Mouse (Mus musculus) left cerebral cortex, adult 18-20 months (tissue): ENCODE measurements at regions not wholly inside any gene's neighbourhood (a gene's known extent, or its start where the extent isn't known, plus 50 kb on each side); places are given as distances from the start of the nearest gene placed in this dataset.

Experiments
- DNase-seq, 2 experiments: peaks; one replicate each; pipeline ENCODE4 v3.0.0; 2021 to 2022; ENCODE audit warnings: low spot score in 2 of 2, mixed read lengths in 1 of 2

DNA sequence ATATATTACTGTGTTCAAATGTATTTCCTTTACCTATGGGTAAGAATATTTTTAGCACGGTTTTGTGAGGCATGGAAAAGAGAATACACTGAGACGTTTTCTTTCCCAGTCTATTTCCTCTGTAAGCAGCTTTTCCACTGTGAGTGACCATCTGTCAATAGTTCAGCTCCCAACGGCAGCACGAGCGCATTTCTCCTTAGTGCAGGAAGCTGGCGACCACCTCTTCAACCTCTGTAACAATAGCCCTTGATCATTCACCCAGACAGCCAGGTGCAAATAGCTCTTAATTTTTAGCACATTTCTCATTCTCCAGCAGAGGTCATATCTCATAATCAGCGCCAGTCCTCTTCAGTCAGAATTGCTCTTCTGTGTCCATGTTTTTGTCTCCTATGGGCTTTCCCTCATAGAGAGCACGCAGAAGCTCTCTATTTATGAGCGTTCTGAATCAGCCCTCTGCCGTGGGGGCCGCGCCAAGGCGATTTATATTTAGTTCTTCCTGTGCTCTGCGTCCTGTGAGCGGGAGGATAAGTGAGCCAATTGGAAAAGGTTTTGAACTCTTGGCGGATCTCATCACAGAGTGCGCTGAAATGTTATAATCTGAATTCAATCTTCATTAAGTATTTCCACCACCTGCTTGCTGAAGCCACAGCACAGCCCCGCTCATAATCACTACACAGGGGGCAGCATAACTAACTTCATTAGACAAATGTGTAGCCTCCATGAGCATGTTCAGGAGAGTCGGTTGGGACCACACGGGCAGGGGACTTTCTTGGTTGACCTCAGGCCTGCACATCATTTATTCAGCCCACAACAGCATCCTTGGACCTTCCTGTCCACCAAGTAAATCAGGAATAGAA is 171.3 kb upstream of the Slc24a2 start:
- peak; percentile 52 to 57 for DNase-seq

GRCm38 (mm10) chr4:87386835-87387234 is 156.6 kb upstream of the Slc24a2 start:
- DNase-seq = no peak

DNA sequence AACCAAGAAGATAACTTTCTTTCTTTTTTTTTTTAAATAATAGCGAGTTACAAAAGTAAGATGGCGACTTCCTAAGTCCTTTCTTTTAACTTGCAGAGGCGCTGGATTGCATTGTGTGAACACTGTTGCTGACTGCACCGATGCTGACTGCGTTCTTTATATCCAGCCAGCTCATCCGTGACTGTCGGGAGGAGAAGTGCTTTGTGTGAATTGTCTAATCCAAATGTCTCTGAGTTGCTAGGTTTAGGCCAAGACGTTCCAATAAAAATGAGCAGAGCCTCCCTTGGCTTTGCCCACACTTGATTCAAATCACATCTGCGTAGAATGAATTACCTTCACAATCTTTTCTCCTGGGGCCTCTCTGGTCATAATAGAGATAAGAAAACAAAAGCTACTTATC is 156.0 kb upstream of the Slc24a2 start:
- DNase-seq = no peak

DNA sequence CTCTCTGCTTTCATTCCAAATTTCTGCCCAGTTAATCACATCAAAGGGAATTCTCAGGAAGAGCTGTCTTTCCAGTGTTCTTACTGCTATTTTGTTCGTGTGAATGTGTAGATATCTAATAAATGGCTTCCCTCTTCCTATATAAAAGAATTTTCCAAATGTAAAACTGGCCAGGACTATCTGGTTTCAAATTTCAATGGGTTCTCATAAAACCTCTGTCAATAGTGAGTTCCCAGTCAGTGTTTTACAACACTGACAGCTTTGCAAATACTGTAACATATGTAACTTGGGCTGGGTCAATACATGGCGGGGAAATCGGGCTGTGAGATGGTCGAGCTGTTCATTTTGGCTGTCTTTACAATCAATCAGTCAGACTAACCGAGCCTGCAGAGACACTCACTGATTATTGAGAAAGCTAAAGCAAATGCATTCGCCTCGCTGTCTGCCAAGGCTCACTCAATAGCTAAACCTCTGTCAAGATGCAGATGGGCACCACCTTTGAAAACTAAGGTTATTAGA is 155.0 kb upstream of the Slc24a2 start:
- DNase-seq = no peak

DNA sequence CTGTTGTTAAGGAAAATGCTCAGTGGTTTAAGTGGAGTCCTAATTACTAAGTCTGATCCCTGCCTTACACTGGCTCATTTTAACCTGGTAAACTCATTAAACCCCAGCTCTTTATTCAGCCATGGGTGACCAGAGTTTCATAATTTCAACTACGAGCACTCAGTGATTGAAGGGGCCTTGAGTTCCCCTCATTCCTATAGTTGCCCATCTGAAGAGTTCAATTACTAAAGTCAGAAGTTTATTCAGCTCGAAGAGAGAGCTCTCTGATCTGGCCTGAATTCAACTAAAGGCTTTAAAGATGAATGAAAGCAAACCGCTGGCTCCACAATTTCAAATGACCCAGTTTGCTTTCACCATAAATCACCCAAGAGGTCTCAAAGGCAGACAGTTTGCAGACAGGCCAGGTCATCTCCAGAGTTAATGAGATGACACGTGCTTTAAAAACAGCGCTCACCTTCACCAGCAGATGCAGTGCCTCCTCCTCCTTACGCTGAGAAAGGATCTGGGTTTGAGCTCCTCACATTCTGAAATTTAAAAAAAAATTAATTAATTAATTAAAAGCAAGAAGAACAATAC is 154.3 kb upstream of the Slc24a2 start:
- no peak for DNase-seq

DNA sequence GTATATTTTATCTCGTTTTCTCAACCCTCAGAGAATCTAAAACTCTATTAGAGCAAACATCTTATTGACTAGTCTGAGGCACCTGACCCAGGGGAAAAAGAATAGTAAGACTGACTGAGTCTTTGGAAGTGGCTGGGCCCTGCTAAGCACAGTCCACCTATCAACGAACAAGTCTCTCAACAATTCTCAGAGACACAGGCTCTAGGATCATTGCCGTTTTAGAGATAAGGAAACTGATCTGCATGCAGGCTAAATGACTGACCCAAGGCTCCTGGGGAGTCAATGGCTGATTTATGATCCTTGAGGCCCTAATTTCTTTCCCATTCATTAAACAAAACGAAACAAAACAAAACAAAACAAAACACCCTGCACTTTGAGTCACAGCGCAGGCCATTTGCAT is 150.4 kb upstream of the Slc24a2 start:
- no peak for DNase-seq

- no peak for DNase-seq
Observed at GRCm38 (mm10) chr4:87379516-87380173, 149.4 kb upstream of the Slc24a2 start.

DNA sequence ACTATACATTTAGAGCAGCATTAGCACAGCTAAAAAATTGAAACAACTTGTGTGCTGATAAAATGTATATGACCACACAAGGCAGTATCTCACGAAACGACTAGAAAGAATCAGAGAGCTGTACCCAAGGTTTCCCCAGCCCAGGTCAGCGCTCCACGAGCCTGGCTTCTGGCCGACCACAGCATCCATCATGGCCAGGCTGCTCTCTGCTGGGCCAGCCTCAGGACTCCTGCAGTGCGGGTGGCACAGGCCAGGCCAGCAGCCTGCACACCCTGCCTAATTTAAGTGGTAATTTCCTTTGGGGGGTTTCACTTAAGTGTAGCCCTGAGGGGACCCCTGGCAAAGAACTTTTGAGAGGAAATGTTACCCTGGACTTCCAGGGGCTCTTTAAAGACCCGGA is 141.7 kb upstream of the Slc24a2 start:
- no peak for DNase-seq

DNA sequence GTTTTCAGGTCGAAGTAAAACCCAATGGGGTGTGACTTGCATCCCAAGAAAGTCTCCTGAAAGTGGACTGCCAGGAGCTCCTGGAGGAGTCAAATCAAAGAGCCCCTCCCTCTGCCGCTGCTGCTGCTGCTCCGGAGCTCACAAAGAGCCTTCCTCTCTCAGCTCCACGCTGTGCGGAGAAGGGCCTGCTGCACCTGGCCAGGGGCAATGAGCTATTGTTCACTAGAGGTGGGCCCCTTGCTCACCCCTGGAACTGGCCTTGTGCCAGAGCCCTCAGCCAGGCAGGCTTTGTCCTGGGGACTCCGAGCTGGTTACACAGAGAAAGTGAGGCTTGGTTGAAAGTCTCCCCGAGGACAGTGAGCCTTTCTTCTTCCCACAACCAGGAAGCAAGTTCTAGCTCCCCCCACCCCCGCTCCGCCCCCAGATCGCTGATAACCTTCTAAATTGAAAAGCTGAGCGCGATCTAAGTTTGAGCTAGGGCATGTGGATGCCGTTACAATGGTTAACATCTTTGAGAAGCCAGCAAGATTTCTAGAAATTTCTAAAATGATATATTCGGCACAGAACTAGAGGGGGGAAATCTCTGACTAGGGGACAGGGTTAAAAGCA is 139.5 kb upstream of the Slc24a2 start:
- no peak for DNase-seq

DNA sequence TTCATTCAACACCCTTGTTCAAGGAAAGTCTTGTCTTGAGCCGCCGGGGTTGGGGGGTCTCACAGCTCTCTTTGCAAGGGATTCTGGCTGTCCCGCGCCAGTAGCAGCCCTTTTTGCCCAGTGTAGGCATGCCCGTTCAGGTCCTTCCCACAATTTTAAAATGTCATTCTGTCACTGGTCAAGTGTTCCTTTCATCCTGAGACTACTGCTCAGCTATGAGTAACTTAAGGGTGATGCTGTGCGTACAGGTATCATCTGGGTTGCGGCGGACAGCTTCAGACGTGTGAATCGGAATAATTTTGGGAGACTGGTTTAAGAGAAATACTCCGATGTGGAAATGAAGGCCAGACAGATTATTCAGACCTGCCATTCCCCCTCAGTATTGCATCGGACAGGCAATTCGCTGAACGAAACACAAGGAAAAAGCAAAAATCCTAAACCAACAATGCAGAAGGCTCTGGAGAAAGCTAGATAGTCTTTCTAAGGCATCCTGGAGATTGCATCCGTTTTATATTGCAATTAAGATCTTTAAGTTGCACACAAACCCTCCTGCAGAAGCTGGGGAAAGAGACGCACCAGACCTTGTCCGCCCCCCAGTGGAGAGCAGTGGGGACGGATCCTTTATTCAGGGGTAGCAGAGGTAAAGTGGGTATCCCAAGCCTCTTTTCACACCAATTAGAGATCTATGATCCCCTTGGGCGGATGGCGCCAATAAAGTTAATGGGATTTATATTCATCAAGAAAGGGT is 138.3 kb upstream of the Slc24a2 start:
- DNase-seq = peak; percentile 64 to 68

DNA sequence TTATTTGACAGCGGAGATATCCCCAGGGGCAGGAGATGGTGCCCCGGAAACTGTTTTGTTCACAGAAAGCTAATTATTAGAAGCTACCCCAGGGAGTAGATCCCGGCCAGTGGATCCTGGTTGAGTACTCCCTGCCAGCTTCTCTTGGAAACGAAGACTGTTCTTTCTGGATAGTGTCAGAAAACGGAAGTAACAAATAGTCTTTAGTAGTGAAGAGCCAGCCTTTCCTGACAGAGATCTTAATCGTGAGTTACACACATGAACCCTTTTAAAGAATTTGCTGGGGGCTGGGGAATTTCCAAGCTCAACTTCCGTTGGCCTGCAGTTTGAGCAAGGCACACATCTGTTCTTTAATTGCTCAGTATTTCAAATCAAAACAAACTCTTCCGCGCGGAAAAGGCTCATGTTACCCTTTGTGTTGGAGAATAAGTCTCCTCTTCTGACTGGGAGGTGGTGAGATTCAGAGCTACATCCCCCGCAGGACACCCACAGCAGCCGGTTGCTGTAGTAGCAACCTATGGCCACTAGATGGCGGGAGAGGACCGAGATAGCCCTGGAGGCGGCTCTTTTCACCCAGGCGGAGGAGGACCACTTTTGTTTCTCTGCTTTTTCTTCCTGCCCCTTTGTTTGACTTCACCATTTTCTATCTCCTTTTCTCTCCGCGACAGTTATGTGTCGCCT is 137.6 kb upstream of the Slc24a2 start:
- DNase-seq = peak; percentile 80 to 86

DNA sequence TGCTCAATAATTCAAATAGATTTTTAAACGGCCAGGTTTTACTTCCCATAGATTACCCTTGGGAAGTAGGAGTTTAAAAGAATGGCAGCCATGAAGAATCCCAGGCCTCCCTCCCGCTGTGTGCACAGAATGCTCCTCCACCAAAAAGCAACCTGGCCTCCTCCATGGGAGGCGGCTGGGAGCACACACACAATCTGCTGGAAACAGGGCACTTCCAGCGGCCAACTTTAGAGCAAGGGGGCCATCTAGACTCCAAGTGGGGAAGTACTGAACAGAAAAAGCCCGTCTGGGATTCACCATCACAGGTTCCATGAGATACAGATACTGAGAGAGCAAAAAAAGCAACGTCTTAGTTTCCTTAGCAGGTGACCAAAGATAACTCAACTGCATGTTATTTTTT is 131.9 kb upstream of the Slc24a2 start:
- peak; percentile 63 to 73 for DNase-seq

DNA sequence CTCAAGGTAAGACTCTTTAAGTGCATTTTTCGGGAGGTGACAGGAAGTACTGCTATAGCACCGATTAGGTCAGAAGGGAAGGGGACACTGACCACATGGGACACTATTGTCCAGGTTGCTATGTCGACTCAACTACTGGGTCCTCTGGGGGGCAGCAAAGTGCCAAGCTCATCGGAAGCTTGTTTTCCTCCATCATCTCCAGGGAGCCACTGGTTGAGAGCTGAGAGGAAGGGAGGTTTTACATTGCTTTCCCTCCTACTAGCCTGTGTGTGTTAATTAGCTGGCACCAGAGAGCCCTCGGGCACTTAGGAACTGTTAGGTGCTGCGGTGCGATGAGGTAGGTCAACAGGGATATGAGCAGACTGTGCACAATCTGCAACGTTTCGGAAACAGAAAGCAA is 129.2 kb upstream of the Slc24a2 start:
- peak; percentile 66 to 67 for DNase-seq

DNA sequence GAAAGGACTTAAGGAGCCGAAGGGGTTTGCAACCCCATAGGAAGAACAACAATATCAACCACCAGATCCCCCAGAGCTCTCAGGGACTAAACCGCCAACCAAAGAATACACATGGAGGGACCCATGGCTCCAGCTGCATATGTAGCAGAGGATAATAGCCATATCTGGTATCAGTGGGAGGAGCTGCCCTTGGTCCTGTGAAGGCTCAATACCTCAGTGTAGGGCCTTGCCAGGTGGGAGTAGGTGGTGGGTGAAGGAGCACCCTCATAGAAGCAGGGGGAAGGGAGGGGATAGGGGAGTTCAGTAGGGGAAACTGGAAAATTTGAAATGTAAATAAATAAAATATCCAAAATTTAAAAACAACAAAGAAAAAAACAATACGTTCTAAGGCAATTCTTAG is 128.7 kb upstream of the Slc24a2 start:
- no peak for DNase-seq

DNA sequence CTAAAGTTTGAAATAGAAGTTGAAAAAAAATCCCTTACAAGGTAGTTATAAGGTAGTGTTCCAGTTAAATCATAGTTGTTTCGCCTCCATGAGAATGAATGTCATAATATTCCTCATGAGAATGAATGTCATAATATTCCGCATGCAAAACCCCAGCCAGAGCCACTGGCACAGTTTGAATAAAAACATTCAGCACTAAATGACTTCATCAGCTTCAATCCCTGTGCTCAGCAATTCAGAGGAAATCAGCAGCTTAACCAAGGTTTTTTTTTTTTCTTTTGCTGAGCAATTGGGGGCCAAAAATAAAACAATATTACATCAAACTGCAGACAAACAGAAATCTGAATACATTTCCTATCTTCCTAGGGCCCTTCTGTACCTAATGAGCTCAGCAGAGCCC is 102.7 kb upstream of the Slc24a2 start:
- DNase-seq = no peak

- DNase-seq = no peak
Observed at GRCm38 (mm10) chr4:87329136-87329535, 98.9 kb upstream of the Slc24a2 start.

DNA sequence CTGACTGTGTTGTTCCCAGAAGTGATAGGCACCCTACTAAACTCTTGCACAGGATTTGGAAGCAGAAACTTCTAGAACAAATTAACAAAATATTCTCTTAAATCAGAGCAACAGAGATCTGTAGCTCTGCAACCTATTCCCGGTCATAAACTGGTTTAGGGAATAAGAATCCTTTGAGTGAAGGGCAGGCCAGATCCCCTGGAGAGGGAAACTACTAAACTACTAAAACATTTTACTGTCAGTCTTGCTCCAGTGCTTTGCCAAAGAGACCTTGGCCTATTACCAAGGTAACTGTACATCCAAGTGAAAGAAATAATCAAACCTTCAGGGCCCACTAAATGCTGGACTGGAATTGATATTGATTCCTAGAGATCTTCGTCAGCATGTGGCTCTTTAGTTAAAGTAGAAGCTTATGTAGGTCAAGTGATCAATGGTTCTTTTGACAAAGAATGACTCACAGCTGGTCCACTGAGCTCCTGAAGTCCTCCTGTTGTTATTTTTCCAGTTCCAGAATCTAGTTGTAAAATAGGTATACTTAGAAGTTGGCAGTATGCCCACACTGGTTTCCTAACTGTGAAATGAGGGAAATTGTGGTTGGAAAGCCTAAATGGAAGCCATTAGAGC is 91.6 kb upstream of the Slc24a2 start:
- DNase-seq = no peak

- DNase-seq = no peak
Observed at GRCm38 (mm10) chr4:87298129-87298528, 67.9 kb upstream of the Slc24a2 start.

DNA sequence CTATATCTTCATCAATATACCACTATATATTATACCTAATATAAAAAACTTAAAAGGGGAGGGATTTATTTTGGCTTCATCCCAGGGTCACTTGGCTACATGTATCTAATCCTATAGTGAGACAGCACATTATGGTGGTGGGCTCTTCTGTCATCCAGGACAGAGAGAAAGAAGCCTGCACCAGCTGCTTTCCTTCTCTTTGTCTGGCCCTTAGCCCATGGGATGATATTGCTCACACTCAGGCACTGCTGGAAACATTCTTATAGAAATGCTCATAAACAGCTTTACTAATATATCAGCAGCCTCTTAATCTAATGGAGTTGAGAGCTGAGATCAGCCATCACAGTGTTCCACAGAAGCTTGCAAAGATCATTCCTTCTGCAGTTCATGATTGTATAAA is 64.3 kb upstream of the Slc24a2 start:
- DNase-seq = no peak
